Mouse (Mus musculus) neural tube, embryonic 12.5 days (tissue): ENCODE measurements around the gene Speer4e. TPM values are rescaled to one million over a fixed set of nuclear protein-coding genes. Genes with fewer than 3 reads are reported as not detected.
"Not testable (repeated sequence)": the region's sequence is repeated elsewhere in the genome, so short reads cannot be mapped to it uniquely, and the experiment has no call there.

ENCODE experiments used
- ATAC-seq: fragments of 200-750 bp; cut with Nextera tagmentation; 2 replicates; pipeline ENCODE4 v1.8.0; 2017; ENCODE audit warnings: low read depth, mild to moderate bottlenecking, moderate TSS enrichment, moderate library complexity; ENCODE audit not compliant: low FRiP score
- H3K27ac ChIP-seq: fragments of 300-500 bp; sonication (generic); 2 replicates; pipeline ENCODE4 v1.5.1; 2016
- H3K27me3 ChIP-seq: fragments of 300-500 bp; sonication (generic); replicated peaks from 2 replicates; pipeline ENCODE4 v1.6.1; 2016; ENCODE audit warnings: mild to moderate bottlenecking
- H3K36me3 ChIP-seq: fragments of 300-500 bp; sonication (generic); 2 replicates; pipeline ENCODE4 v1.6.1; 2016; ENCODE audit warnings: mild to moderate bottlenecking
- H3K4me1 ChIP-seq: fragments of 300-500 bp; sonication (generic); 2 replicates; pipeline ENCODE4 v1.6.1; 2016
- H3K4me2 ChIP-seq: fragments of 300-500 bp; sonication (generic); replicated peaks from 2 replicates; pipeline ENCODE4 v1.6.1; 2016; ENCODE audit warnings: mild to moderate bottlenecking
- H3K4me3 ChIP-seq: fragments of 300-500 bp; sonication (generic); 2 replicates; pipeline ENCODE4 v1.5.1; 2016
- H3K9ac ChIP-seq: fragments of 300-500 bp; sonication (generic); 2 replicates; pipeline ENCODE4 v1.6.1; 2016; ENCODE audit warnings: mild to moderate bottlenecking
- H3K9me3 ChIP-seq: fragments of 300-500 bp; sonication (generic); 2 replicates; pipeline ENCODE4 v1.6.1; 2016; ENCODE audit warnings: mild to moderate bottlenecking
- WGBS: fragments of 180-500 bp; shearing (Covaris S2); methylation state at CpG from one replicate; pipeline ENCODE4 v1.1.7; 2016; 5-methylcytosine and 5-hydroxymethylcytosine counted together
- polyA plus RNA-seq: library from polyadenylated mRNA; unstranded; fragments of >200 nt; fragmentation: Nextera tagmentation; extraction: Ambion mirVana; gene quantifications from 2 replicates; pipeline ENCODE4 v1.2.1, GENCODE M21; 2016

The Speer4e gene
- polyA plus RNA-seq = not detected in 2 replicates

DNA sequence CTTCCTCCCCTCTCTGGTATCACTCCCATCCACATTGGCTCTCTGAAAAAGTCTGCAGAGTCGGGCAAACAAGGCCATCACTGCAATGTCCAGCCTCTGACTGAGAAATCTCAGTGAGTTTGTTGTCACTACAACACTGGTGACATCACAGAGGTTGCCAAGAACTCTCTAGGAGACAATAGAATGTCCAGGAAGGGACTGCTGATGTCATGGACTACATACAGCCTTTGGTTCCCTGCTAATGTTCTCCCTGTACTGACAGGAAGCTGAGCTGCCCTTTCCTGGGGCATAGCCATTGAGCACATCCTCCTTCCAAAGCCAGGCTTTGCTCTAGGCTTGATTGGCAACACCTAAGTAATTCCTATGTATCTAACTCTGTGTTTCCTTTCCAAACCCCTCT is at the start of gene Speer4e:
TSS of gene Speer4e (minus strand) at position 101 of the 400 bp plus-strand sequence.
- H3K27me3 ChIP-seq = not testable (repeated sequence)
- 52% methylated on average over 1 of the region's 1 CpGs for WGBS

DNA sequence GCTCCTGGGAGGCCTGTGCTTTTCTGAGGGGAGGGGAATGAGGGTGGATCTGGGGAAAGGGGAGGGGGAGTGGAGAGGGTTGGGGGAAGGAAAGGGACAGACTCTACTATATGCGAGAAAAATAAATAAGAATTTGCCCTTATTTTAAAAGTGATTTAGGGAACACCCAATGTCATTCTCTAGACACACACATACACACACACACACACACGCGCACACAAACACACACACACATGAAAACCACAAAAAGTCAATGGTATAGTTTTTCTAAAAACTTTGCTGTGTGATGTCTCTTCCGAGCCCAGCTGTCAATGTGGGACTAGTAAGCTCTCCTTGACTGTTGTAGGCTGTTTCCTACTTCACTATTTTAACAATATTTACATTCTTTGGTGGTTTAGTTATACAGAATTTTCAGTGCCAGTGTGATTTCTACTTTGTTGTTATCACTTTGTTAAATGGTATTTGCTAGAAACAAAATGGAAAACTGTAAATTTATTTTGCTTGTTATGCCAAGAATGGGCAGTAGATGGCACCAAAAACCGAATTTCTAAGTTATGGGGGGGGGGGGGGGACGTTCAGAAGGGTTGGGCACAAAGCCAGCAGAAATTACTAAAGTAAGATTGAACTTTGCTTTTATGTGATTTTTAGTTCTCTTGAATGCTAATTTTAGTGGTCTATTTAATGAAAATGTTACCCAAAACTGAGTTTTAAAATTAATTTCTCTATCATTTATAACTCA is 48.6 kb upstream of the Speer4e start:
- H3K27ac ChIP-seq, H3K27me3 ChIP-seq, H3K4me1 ChIP-seq, H3K36me3 ChIP-seq, H3K4me2 ChIP-seq, H3K9ac ChIP-seq, H3K4me3 ChIP-seq: not testable (repeated sequence)
- peak; percentile 63; the same call in 1 of the 2 replicates for ATAC-seq
- peaks cover 13% of the 10 kb centered on the region for H3K9me3 ChIP-seq
- WGBS = 43% methylated on average over 6 of the region's 6 CpGs

More for the DNA sequence above, at the start of gene Speer4e:
- H3K4me2 ChIP-seq, H3K9me3 ChIP-seq, H3K9ac ChIP-seq, H3K27ac ChIP-seq, H3K36me3 ChIP-seq, H3K4me1 ChIP-seq, ATAC-seq, H3K4me3 ChIP-seq: not testable (repeated sequence)

DNA sequence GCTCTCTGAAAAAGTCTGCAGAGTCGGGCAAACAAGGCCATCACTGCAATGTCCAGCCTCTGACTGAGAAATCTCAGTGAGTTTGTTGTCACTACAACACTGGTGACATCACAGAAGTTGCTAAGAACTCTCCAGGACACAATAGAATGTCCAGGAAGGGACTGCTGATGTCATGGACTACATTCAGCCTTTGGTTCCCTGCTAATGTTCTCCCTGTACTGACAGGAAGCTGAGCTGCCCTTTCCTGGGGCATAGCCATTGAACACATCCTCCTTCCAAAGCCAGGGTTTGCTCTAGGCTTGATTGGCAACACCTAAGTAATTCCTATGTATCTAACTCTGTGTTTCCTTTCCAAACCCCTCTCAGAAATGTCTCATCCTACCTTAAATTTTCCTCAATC is 40.6 kb upstream of the Speer4e start, which contains the start of gene Gm10354:
TSS of gene Gm10354 (minus strand) at position 101 of the 400 bp plus-strand sequence.
- H3K4me2 ChIP-seq, H3K4me3 ChIP-seq, H3K4me1 ChIP-seq, H3K9ac ChIP-seq, ATAC-seq, H3K36me3 ChIP-seq, H3K27me3 ChIP-seq, H3K27ac ChIP-seq: not testable (repeated sequence)
- peaks cover 34% of the 10 kb centered on the region for H3K9me3 ChIP-seq
- WGBS = 31% methylated on average over 1 of the region's 1 CpGs

DNA sequence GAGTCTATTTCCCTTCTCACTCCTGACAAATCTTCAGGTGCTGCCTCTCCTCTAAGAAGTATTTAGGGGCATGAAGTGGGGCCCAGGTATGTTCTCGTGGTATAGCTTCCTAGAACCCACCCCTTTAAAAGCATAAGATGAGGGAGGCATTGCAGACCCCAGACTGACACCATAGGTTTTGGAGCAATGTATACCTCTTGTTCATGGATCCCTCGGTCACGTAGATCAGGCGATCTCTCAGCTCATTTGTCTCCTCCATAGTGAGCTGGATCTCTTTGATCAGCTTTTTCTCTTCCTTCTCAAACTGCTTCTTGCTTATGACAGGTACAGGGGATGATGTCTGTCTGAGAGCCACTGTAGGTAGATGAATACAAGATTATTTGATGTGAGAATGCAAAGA is 39.1 kb upstream of the Speer4e start:
- H3K4me3 ChIP-seq, H3K27me3 ChIP-seq, H3K4me2 ChIP-seq, H3K36me3 ChIP-seq, H3K9ac ChIP-seq, H3K27ac ChIP-seq, ATAC-seq, H3K4me1 ChIP-seq: not testable (repeated sequence)
- H3K9me3 ChIP-seq = peaks cover 39% of the 10 kb centered on the region
- 77% methylated on average over 4 of the region's 4 CpGs for WGBS

DNA sequence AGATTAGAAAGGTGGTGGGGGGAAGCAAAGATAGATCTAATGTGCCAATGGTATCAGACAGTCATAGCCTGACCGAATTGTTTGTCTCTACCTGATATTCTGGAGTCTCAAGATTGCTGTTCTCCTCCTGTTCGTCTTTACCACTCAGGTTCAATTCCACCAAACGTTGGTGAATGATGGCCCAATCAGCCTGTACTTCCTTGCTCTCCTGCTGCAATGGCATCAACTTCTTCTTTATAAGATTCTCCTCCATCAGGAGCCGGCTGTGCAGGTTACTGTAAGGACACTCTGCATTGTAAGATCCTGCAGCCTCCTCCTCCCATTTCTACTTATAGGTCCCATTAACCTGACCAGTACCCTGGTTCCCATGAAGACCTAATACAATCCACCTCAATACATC is 37.1 kb upstream of the Speer4e start:
- peaks cover 40% of the 10 kb centered on the region for H3K9me3 ChIP-seq
- not testable (repeated sequence) for ATAC-seq, H3K27ac ChIP-seq, H3K27me3 ChIP-seq, H3K4me2 ChIP-seq, H3K9ac ChIP-seq, H3K4me3 ChIP-seq, H3K36me3 ChIP-seq, H3K4me1 ChIP-seq
- WGBS = 75% methylated on average over 4 of the region's 4 CpGs

DNA sequence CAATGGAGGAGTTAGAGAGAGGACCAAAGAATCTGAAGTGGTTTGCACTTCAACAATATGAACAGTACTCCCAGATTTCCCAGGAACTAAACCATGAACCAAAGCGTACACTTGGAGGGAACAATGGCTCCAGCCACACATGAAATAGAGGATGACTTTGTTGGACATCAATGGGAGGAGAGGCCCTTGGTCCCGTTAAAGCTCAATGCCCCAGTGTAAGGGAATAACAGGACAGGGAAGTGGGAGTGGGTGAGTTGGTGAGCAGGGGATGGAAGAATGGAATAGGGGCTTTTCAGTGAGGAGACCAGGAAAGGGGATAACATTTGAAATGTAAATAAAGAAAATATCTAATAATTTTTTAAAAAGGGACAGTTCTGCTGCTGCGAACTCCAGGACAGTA is 34.6 kb upstream of the Speer4e start:
- H3K9me3 ChIP-seq = peaks cover 32% of the 10 kb centered on the region
- not testable (repeated sequence) for H3K4me1 ChIP-seq, H3K4me2 ChIP-seq, H3K27ac ChIP-seq, ATAC-seq, H3K27me3 ChIP-seq, H3K9ac ChIP-seq, H3K36me3 ChIP-seq, H3K4me3 ChIP-seq
- WGBS = 80% methylated on average over 3 of the region's 3 CpGs

DNA sequence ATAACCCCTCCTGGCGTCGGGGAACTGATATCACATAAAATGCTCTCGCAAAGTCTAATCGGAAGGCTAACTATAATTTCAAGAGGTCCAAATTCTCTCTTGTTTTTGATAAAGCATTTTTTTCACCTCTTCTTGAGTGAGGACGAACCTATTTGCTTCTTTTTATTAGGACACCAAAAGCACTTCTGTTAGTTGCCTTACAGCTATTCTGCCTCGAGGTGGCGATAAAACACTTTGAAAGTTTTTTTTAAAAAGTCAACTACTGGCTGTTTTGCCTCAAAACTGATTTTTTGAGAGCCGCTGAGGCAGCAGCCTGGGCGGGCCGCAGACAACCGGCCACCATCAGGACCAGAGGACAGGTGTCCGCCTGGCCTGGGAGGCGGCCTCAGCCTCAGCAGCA is 25.6 kb upstream of the Speer4e start:
- ATAC-seq, H3K27me3 ChIP-seq, H3K4me2 ChIP-seq, H3K4me3 ChIP-seq, H3K4me1 ChIP-seq, H3K36me3 ChIP-seq, H3K9ac ChIP-seq, H3K27ac ChIP-seq: not testable (repeated sequence)
- 81% methylated on average over 13 of the region's 13 CpGs for WGBS
- H3K9me3 ChIP-seq = peaks cover 11% of the 10 kb centered on the region

DNA sequence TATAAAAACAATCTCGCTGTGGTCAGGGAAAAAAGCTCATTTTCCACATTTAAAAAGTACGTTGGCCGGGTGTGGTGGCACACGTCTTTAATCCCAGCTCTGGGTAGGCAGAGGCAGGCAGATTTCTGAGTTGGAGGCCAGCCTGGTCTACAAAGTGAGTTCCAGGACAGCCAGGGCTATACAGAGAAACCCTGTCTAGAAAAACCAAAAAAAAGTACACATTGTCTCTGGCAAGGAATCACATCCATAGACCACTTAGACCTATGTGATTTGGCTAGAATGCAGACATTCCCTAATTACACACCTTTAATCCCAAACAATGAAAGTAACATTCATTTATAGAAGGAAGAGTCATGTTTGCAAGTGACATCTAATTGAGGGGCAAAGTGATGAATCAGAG is 23.3 kb upstream of the Speer4e start:
- not testable (repeated sequence) for ATAC-seq, H3K4me2 ChIP-seq, H3K4me1 ChIP-seq, H3K4me3 ChIP-seq, H3K27me3 ChIP-seq, H3K9ac ChIP-seq, H3K27ac ChIP-seq, H3K36me3 ChIP-seq
- 78% methylated on average over 4 of the region's 4 CpGs for WGBS
- peaks cover 15% of the 10 kb centered on the region for H3K9me3 ChIP-seq

DNA sequence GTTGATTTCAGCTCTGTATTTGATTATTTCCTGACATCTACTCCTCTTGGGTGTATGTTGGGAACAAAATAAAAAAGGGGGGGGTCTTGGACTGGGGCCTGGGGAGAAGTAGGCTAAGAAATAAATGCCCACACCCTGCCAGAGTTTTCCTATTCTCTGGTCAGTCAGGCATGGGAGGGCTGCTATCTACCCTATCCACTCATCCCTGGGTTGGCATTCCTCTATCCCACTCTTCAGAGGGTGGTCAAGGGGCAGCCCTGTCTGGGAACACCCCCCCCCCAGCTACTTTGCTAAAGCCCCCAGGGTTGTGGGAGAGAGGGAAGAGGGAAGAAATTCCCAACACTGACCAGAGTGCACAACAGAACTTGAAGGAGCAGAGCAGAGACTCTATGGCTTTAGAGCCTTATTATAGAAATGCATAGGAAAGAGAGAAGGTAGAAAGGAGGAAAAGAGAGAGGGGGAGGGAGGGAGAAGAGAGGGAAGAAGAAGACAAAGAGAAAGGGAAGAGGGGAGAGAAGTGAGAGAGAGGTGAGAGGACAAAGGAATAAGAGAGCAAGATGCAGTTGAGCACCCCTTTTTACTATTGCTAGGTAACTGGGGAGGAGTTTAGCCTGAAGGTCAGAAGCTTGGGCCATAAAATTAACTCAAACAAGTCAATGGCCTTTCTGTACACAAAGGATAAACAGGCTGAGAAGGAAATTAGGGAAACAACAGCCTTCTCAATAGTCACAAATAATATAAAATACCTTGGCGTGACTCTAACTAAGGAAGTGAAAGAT is 17.9 kb upstream of the Speer4e start:
- not testable (repeated sequence) for H3K9ac ChIP-seq, H3K36me3 ChIP-seq, H3K4me3 ChIP-seq, H3K4me1 ChIP-seq, H3K4me2 ChIP-seq, H3K27me3 ChIP-seq, H3K27ac ChIP-seq
- peak; percentile 44; the same call in 1 of the 2 replicates for ATAC-seq
- peaks cover 31% of the 10 kb centered on the region for H3K9me3 ChIP-seq
- 94% methylated on average over 1 of the region's 1 CpGs for WGBS

DNA sequence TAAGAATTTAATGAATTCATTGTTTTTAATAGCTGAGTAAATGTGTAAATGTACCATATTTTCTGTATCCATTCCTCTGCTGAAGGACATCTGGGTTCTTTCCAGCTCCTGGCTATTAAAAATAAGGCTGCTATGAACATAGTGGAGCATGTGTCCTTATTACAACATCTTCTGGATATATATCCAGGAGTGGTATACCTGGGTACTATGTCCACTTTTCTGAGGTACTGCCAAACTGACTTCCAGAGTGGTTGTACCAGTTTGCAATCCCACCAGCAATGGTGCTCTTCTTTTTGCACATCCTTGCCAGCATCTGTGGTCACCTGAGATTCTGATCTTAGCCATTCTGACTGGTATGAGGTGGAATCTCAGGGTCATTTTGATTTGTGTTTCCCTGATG is 15.4 kb upstream of the Speer4e start:
- H3K9me3 ChIP-seq = peaks cover 31% of the 10 kb centered on the region
- H3K4me3 ChIP-seq, H3K4me1 ChIP-seq, H3K4me2 ChIP-seq, H3K27ac ChIP-seq, ATAC-seq, H3K36me3 ChIP-seq, H3K27me3 ChIP-seq, H3K9ac ChIP-seq: not testable (repeated sequence)

DNA sequence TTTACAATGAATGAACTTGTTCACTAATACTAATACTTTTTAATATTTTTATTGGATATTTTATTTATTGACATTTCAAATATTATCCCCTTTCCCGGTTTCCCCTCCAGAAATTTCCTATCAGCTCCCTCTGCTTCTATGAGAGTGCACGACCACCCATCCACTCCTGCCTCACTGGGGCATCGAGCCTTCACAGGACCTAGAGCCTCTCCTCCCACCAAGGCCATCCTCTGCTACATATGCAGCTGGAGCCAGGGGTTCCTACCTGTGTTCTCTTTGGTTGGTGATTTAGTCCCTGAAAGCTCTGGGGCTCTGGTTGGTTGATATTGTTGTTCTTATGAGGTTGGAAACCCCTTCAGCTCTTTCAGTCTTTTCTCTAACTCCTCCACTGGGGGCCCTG is 14.5 kb upstream of the Speer4e start:
- not testable (repeated sequence) for H3K9ac ChIP-seq, ATAC-seq, H3K27me3 ChIP-seq, H3K4me1 ChIP-seq, H3K36me3 ChIP-seq, H3K4me2 ChIP-seq, H3K4me3 ChIP-seq, H3K27ac ChIP-seq
- 77% methylated on average over 3 of the region's 3 CpGs for WGBS
- peaks cover 34% of the 10 kb centered on the region for H3K9me3 ChIP-seq

DNA sequence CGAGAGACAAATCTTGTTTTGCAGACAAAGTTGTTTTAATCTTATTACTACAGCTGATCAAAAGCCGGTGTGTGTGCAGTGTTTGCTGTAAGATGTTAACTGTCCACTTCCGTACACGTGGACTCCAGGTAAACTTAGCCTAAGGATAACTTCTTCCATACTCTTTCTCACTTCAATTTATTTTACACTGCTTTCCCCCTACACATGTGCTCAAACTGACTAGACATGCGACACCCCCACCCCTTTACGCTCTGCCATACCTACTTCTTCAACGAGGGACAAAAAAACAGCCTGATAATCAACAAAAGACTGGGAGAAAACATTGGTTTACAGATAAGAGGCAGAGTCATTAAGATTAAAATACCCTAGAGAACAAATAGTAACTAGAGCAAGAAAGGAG is 13.6 kb upstream of the Speer4e start:
- not testable (repeated sequence) for H3K9ac ChIP-seq, H3K4me3 ChIP-seq, H3K36me3 ChIP-seq, H3K27ac ChIP-seq, H3K27me3 ChIP-seq, H3K4me1 ChIP-seq, H3K4me2 ChIP-seq
- 69% methylated on average over 7 of the region's 7 CpGs for WGBS
- ATAC-seq = peak; percentile 49; the same call in 1 of the 2 replicates
- peaks cover 34% of the 10 kb centered on the region for H3K9me3 ChIP-seq
